Comparison of ENCODE assay signal across 15 mouse cellular contexts in the genomic region with DNA sequence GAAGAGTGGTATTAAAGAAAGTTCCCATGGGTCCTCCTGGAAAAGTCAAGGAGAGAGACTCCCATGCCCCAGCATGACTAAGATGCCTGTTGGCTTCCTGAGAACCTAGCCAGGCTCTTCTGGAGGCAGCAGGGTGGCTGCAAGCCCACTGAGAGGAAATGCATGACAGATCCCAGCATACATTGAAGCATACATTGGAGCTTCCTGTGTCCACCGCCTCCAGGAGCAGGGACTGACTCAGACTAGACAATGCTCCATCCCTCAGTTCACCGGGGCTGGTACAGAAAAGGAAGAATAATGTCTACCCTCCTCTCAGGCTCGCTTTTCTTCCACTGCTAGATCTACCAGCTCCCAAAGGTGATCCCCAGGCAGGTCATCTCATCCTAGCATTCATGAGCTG.
"Had no signal": no experiment of that assay in that cellular context is flagged by ENCODE, and none has a peak within 500 bp of the region (broad histone marks: within the 10 kb centered on the region; RNA-seq: fewer than 3 reads in every experiment).

No protein-coding gene starts in this region.

- H3K4me2 ChIP-seq: kidney, embryonic 15.5 days; liver, embryonic 13.5 days; midbrain, embryonic 13.5 days had no signal

- H3K27me3 ChIP-seq: liver, embryonic 13.5 days; midbrain, embryonic 13.5 days had no signal

- H3K4me3 ChIP-seq: kidney, embryonic 15.5 days; liver, embryonic 13.5 days; midbrain, embryonic 10.5 days; midbrain, embryonic 13.5 days had no signal

- H3K36me3 ChIP-seq: liver, embryonic 13.5 days; midbrain, embryonic 10.5 days; midbrain, embryonic 13.5 days had no signal

- DNase-seq: kidney, adult 11 months; kidney, adult 8-10 months; kidney, postnatal 10 days; kidney, postnatal 36 days; liver, embryonic 13.5 days; lung, adult 2 months; lung, postnatal 14 days; lung, postnatal 4 days; thymus, adult 2 months; thymus, postnatal 14 days; thymus, postnatal 4 days had no signal

- H3K4me1 ChIP-seq: kidney, embryonic 15.5 days; liver, embryonic 13.5 days; midbrain, embryonic 13.5 days had no signal

- H3K27ac ChIP-seq: kidney, embryonic 15.5 days; liver, embryonic 13.5 days; midbrain, embryonic 10.5 days; midbrain, embryonic 13.5 days; stomach, postnatal 0 days had no signal
